Mouse (Mus musculus): Measurements from ENCODE around the gene C2cd6.

C2cd6 gene

GRCm38 (mm10) chr1:59094705-59095104 lies at the start of gene C2cd6:
C2cd6 (minus strand) TSS chr1:59094900.
- DNase-seq: no peak

DNA sequence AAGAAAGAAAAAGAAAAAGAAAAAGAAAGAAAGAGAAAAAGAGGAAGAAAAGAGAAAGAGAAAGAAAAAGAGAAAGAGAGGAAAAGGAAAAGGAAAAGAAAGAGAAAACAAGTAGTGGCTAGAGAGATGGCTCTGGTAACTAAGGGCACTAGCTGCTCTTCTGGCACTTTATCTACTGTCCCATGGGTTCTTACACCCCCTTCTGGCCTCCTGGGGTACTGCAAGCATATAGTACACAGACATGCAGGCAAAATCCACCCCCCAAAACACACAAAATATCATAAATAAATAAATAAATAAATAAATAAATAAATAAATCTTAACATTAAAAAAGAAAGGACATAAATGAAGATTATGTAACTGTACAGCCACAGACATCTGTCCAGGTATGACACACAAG lies 48.1 kb upstream of the C2cd6 start:
- no peak for DNase-seq

- no peak for DNase-seq
Measured at GRCm38 (mm10) chr1:59134419-59134818, 39.7 kb upstream of the C2cd6 start.

DNA sequence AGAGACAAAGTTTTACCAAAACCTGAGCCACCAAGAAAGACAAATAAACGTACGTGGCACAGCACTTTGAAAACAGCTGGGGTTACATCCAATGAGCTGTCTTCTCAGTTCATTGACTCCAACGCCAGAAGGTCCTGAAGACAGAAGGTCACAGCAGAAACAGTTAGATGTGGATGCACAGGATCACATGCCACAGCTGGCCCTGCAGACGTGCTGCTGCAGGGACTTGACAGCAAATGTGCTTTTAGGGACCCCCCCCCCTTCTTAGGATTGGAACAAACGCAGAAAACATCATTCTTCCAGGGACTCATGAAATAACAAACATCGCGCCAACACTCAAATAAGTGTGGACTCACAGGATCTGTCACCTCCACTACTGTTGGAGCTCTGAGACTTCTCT lies 34.2 kb upstream of the C2cd6 start:
- no peak for DNase-seq

GRCm38 (mm10) chr1:59125558-59125957 lies 30.9 kb upstream of the C2cd6 start:
- no peak for DNase-seq

GRCm38 (mm10) chr1:59119720-59120457 lies 25.2 kb upstream of the C2cd6 start, which contains the start of gene Tmem237:
Tmem237 (minus strand) TSS chr1:59120408.
- peak; percentile 92 for DNase-seq

DNA sequence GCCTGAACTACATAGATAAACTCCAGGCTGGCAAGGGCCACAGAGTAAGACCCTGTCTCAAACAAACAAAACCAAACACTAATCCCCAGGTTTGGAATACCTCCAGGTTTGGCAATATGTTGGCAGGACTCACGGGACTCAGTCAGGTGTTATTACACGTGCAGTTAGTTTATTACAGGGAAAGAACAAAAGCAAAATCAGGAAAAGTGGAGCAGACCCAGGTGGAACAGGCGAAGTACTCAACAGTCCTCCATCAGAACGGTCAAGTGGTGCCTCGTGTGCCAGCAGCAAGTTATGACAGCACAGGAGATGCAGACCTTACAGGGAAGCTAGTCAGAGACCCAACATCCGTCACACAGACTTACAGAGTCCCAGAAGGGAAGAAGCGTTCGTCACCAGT lies 15.8 kb upstream of the C2cd6 start:
- no peak for DNase-seq

- no peak for DNase-seq
Measured at GRCm38 (mm10) chr1:59102071-59102470, 7.4 kb upstream of the C2cd6 start.

DNA sequence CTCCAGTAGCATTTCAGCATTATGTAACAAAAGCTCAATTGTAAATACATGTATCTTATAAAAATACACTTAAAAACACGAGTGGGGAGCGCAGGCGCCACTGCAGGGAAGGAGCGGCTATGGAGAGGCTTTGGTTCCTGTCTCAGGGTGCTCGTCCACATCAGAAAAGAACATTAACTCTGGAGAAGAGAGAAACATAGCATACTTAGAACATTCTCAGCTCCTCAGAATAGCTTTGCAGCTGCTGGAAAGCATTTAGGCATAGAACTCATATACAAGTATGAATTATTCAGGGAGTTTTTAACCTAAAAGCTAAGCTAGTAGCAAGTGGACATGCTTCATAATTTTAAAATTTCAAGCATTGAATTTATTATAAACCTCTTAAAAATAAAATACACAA lies 6.3 kb upstream of the C2cd6 start:
- no peak for DNase-seq

DNA sequence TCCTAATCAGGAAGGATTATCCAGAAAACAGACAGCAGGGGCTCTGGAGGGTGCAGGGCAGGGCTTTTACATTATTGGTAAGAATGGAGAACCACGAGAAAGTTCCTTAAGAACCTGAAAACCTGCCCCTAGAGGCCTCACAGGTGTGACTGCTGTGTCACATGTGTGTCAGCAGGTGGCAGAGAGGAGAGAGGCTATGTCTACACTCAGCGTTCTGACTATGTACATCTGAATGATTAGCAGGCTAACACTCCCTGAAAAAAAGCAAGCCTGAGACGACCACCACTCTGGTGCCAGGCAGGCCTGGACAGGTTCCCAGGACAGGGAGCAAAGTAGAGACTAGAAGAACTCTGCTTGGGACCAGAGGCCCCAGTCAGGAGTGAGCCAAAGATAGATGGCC lies 23.8 kb downstream of the C2cd6 start:
- DNase-seq: no peak

DNA sequence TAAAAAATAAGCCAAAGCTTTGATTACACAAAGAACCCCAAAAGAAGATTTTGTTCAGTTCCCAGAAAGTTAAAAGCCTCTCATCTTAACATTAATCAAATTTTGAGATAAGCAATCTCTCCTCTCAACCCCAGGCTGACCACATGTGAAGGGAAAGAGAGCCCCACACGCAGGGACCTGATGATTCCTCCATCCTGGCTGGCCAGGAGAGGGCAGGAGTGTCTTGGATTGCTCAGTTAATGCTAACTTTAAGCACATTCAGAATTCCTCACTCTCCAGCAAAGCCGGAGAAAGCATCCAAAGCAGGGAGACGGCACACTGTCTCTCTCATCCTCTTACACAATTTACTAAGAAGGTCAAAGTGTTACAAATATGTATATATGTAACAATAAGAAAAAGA lies 26.7 kb downstream of the C2cd6 start:
- DNase-seq: no peak

DNA sequence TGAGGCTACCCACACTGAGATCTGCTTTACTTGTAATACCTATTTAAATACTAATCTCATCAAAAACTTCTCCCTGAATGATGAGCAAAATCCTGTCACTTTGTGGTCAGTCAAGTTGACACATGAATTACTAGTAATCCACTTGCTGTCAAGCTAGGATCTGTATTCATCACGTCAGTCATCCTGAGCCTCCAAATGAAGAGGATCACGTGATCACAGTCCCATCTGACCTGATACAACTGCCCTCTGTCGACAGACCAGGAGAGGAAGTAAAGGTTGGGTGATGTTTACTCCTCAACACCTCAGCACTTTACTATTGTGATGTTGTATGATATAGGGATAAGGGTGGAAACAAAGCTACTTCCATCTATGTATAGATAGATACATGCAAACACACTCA lies 31.0 kb downstream of the C2cd6 start:
- DNase-seq: no peak

DNA sequence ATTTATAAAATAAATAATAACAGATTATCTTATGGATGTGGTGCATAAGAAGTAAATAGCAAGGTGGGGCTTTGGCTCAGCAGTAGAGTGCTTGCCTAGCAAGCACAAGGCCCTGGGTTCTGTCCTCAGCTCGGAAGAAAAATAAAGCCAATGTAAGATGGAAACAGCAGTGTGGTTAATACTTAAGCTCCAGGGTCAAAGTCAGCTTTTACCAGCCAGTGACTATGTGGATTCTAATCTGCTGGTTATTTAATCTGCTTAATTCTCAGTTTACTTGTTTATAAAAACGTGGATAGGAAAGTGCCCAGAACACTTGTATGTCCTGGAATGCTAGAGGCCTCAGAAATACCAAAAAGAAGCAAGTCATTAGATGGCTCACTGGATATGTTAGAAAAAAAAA lies 37.7 kb downstream of the C2cd6 start:
- no peak for DNase-seq

DNA sequence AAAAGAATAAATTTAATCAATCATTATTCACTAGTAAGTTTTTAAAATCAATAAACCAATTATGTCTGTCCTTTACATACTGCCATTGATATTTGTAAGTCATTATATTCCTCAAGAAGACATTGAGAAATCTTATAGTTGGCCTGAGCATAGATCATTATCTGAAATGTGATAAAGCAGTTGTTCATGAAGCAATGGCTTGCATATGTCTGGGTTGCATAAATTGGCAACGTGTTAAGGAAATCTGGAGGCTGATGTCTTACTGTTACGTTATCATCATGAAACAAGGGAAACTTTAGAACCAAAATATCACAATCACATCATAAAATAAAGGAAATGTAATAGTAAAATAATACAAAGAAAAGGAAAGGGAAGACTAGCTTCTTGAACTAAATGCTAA lies 43.4 kb downstream of the C2cd6 start:
- no peak for DNase-seq

DNA sequence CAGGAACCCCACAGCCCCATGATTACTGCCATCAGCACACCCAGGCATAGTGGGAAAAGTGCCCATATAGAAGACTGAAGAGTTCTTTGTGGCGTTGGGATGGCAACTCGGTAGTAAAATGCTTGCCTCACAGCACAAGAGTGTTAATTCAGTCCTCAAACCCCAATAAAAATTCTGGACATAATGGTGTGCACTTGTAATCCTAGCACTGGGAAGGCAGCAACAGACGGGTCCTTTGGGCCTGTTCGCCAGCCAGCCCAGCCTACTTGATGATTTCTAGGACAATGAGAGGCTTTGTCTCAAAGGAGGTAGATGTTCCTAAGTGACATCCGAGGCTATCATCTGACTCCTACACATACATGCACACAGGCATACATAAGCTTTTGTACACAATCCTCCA lies 57.0 kb downstream of the C2cd6 start:
- DNase-seq: no peak

GRCm38 (mm10) chr1:59021556-59021955 lies 73.1 kb downstream of the C2cd6 start:
- DNase-seq: no peak

- no peak for DNase-seq
Measured at GRCm38 (mm10) chr1:59009250-59009649, 85.5 kb downstream of the C2cd6 start.

Data from cerebellum, adult 11-12 months (tissue).